Mouse (Mus musculus) forebrain, embryonic 12.5 days (tissue): ENCODE results near the gene Trnau1ap. TPM values are rescaled to one million over a fixed set of nuclear protein-coding genes. Genes with fewer than 3 reads are reported as not detected.

Experiments
- ATAC-seq: fragments of 200-750 bp; cut with Nextera tagmentation; 2 replicates; pipeline ENCODE4 v1.8.0; 2017; ENCODE audit warnings: moderate TSS enrichment; ENCODE audit not compliant: low FRiP score
- H3K27ac ChIP-seq: fragments of 300-500 bp; sonication (generic); 2 replicates; pipeline ENCODE4 v1.5.1; 2016; ENCODE audit warnings: mild to moderate bottlenecking
- H3K27me3 ChIP-seq: fragments of 300-500 bp; sonication (generic); 2 replicates; pipeline ENCODE4 v1.6.1; 2016; ENCODE audit warnings: mild to moderate bottlenecking
- H3K36me3 ChIP-seq: fragments of 300-500 bp; sonication (generic); replicated peaks from 2 replicates; pipeline ENCODE4 v1.6.1; 2016; ENCODE audit warnings: mild to moderate bottlenecking
- H3K4me1 ChIP-seq: fragments of 300-500 bp; sonication (generic); 2 replicates; pipeline ENCODE4 v1.6.1; 2016
- H3K4me2 ChIP-seq: fragments of 300-500 bp; sonication (generic); 2 replicates; pipeline ENCODE4 v1.6.1; 2016; ENCODE audit warnings: mild to moderate bottlenecking, moderate library complexity
- H3K4me3 ChIP-seq: fragments of 300-500 bp; sonication (generic); replicated peaks from 2 replicates; pipeline ENCODE4 v1.5.1; 2016; ENCODE audit warnings: mild to moderate bottlenecking
- H3K9ac ChIP-seq: fragments of 300-500 bp; sonication (generic); 2 replicates; pipeline ENCODE4 v1.6.1; 2016; ENCODE audit warnings: mild to moderate bottlenecking
- H3K9me3 ChIP-seq: fragments of 300-500 bp; sonication (generic); 2 replicates; pipeline ENCODE4 v1.6.1; 2016
- WGBS: fragments of 180-500 bp; shearing (Covaris S2); methylation state at CpG from one replicate; pipeline ENCODE4 v1.1.7; 2016; 5-methylcytosine and 5-hydroxymethylcytosine counted together
- polyA plus RNA-seq: library from polyadenylated mRNA; unstranded; fragments of >200 nt; fragmentation: Nextera tagmentation; extraction: Ambion mirVana; gene quantifications from 2 replicates; pipeline ENCODE4 v1.2.1, GENCODE M21; 2016

Gene Trnau1ap
- 77.8 and 88.3 TPM in 2 replicates for polyA plus RNA-seq

- H3K9me3 ChIP-seq = no peaks in the 10 kb centered on the region
- peaks cover 46% of the 10 kb centered on the region for H3K36me3 ChIP-seq
- H3K4me2 ChIP-seq = peak within 1 kb of the TSS; percentile 76
- no peaks in the 10 kb centered on the region for H3K27me3 ChIP-seq
- peaks cover 11% of the 10 kb centered on the region for H3K4me1 ChIP-seq
- H3K9ac ChIP-seq = peak within 1 kb of the TSS; percentile 87
- peak; percentile 98 for ATAC-seq
- under 1% methylated on average over 52 of the region's 52 CpGs for WGBS
- peak within 1 kb of the TSS; percentile 75 for H3K4me3 ChIP-seq
- peak within 1 kb of the TSS; percentile 85 for H3K27ac ChIP-seq
Measured at GRCm38 (mm10) chr4:132329115-132329834, at the start of gene Trnau1ap. Gene Trnau1ap (minus strand): TSS chr4:132329538.

DNA sequence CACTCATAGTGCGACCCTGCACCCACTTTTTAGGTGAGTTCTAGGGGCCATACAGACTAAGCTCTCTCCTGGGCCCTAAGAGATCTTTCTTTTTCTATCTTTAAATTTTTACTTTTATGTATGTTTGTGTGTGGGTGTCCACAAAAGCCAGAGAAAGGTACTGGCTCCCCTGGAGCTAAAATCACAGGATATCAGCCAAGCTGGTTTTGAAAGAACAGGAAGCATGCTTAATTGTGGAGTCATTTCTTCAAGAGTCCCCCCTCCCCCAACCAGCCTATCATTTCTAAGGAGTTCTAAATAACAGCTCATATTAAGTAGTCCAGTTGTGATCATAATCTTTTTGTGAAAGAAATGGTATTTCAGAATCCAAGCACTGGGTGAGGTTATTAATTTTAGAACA is 44.5 kb upstream of the Trnau1ap start:
- H3K9ac ChIP-seq = no peak overlapping the region
- peaks cover 69% of the 10 kb centered on the region for H3K36me3 ChIP-seq
- H3K9me3 ChIP-seq = no peaks in the 10 kb centered on the region
- no peak overlapping the region for H3K4me3 ChIP-seq
- no peak for ATAC-seq
- no peak overlapping the region for H3K27ac ChIP-seq
- no peaks in the 10 kb centered on the region for H3K27me3 ChIP-seq
- WGBS = 82% methylated on average over 1 of the region's 1 CpGs
- no peaks in the 10 kb centered on the region for H3K4me1 ChIP-seq
- no peak overlapping the region for H3K4me2 ChIP-seq

DNA sequence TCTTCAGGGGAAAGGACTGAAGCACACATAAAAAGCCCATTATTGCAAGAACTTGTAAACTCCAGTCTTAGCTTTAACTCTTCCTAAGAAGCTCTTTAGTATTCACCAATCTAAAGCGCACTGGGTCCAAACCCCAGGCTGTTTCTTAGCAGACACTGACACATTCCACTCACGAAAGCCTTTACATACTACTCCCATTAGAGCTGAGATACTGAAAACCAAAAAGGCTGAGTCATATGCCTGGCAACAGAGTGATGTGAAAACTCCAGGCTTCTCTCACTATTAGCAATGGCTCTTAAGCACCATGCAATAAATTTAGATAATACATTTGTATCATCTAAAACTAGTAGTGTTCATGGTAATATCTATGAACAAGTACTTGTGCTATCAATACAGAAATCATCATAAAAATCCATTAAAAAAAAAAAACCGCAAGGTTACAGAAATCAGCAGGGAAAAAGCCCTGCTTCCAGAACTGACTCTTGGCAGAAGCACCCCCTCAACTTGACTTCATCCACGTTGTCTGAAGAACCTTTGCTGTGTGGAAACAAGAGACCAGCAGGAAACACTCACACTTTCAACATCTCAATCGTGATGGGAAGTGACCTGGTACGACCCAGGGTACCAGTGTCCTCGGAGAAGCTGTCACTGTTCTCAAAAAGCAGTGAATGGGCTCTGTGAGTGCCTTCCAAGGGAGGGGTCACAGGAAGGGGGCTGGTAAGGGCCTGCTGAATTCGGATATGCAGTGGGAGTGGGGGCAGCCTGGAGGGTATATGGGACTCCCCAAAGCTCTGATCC is 40.8 kb upstream of the Trnau1ap start:
- Histone ChIP-seq H3K27me3 (no peaks in the 10 kb centered on the region), H3K9me3 (no peaks in the 10 kb centered on the region), H3K9ac (no peak overlapping the region), H3K4me1 (no peaks in the 10 kb centered on the region), H3K4me3 (no peak overlapping the region), H3K27ac (no peak overlapping the region), H3K36me3 (peaks cover 75% of the 10 kb centered on the region), H3K4me2 (no peak overlapping the region)
- no peak for ATAC-seq
- 85% methylated on average over 8 of the region's 8 CpGs for WGBS

- H3K36me3 ChIP-seq = peaks cover 83% of the 10 kb centered on the region
- no peaks in the 10 kb centered on the region for H3K27me3 ChIP-seq
- 94% methylated on average over 18 of the region's 18 CpGs for WGBS
Measured at GRCm38 (mm10) chr4:132367480-132368201, 38.3 kb upstream of the Trnau1ap start.

GRCm38 (mm10) chr4:132365450-132366060 is 36.2 kb upstream of the Trnau1ap start:
- WGBS = 84% methylated on average over 13 of the region's 13 CpGs

More at GRCm38 (mm10) chr4:132367480-132368201, 38.3 kb upstream of the Trnau1ap start:
- Histone ChIP-seq H3K4me3 (no peak overlapping the region), H3K9me3 (no peaks in the 10 kb centered on the region), H3K4me1 (no peaks in the 10 kb centered on the region), H3K4me2 (no peak overlapping the region), H3K9ac (no peak overlapping the region), H3K27ac (no peak overlapping the region)
- no peak for ATAC-seq

GRCm38 (mm10) chr4:132363487-132363886 is 34.1 kb upstream of the Trnau1ap start:
- Histone ChIP-seq H3K36me3 (peaks cover 85% of the 10 kb centered on the region), H3K27ac (no peak overlapping the region), H3K9ac (no peak overlapping the region), H3K27me3 (no peaks in the 10 kb centered on the region), H3K4me3 (no peak overlapping the region), H3K4me2 (no peak overlapping the region), H3K9me3 (no peaks in the 10 kb centered on the region), H3K4me1 (no peaks in the 10 kb centered on the region)
- no peak for ATAC-seq
- 96% methylated on average over 11 of the region's 11 CpGs for WGBS

More at GRCm38 (mm10) chr4:132365450-132366060, 36.2 kb upstream of the Trnau1ap start:
- no peak overlapping the region for H3K4me2 ChIP-seq
- no peak overlapping the region for H3K9ac ChIP-seq
- no peak for ATAC-seq
- H3K4me3 ChIP-seq = no peak overlapping the region
- no peaks in the 10 kb centered on the region for H3K4me1 ChIP-seq
- no peaks in the 10 kb centered on the region for H3K9me3 ChIP-seq
- H3K27ac ChIP-seq = no peak overlapping the region
- H3K27me3 ChIP-seq = no peaks in the 10 kb centered on the region
- H3K36me3 ChIP-seq = peaks cover 85% of the 10 kb centered on the region

- Histone ChIP-seq H3K36me3 (peaks cover 68% of the 10 kb centered on the region), H3K4me2 (no peak overlapping the region), H3K27ac (no peak overlapping the region), H3K9ac (no peak overlapping the region), H3K4me3 (no peak overlapping the region), H3K4me1 (no peaks in the 10 kb centered on the region), H3K9me3 (no peaks in the 10 kb centered on the region), H3K27me3 (no peaks in the 10 kb centered on the region)
- ATAC-seq = no peak
- WGBS = 91% methylated on average over 4 of the region's 4 CpGs
Measured at GRCm38 (mm10) chr4:132359510-132359909, 30.2 kb upstream of the Trnau1ap start.

- no peaks in the 10 kb centered on the region for H3K9me3 ChIP-seq
- WGBS = 43% methylated on average over 12 of the region's 12 CpGs
- ATAC-seq = no peak
- H3K4me1 ChIP-seq = peaks cover 18% of the 10 kb centered on the region
- no peak overlapping the region for H3K9ac ChIP-seq
- H3K27ac ChIP-seq = no peak overlapping the region
- no peak overlapping the region for H3K4me2 ChIP-seq
- no peak overlapping the region for H3K4me3 ChIP-seq
- H3K27me3 ChIP-seq = no peaks in the 10 kb centered on the region
- peaks cover 52% of the 10 kb centered on the region for H3K36me3 ChIP-seq
Measured at GRCm38 (mm10) chr4:132356170-132356569, 26.8 kb upstream of the Trnau1ap start.

- ATAC-seq = no peak
- Histone ChIP-seq H3K27ac (no peak overlapping the region), H3K4me2 (no peak overlapping the region), H3K9me3 (no peaks in the 10 kb centered on the region), H3K36me3 (peaks cover 52% of the 10 kb centered on the region), H3K4me1 (peaks cover 18% of the 10 kb centered on the region), H3K27me3 (no peaks in the 10 kb centered on the region), H3K4me3 (no peak overlapping the region), H3K9ac (no peak overlapping the region)
- 84% methylated on average over 3 of the region's 3 CpGs for whole genome bisulfite sequencing
Measured at GRCm38 (mm10) chr4:132355403-132355802, 26.1 kb upstream of the Trnau1ap start.

DNA sequence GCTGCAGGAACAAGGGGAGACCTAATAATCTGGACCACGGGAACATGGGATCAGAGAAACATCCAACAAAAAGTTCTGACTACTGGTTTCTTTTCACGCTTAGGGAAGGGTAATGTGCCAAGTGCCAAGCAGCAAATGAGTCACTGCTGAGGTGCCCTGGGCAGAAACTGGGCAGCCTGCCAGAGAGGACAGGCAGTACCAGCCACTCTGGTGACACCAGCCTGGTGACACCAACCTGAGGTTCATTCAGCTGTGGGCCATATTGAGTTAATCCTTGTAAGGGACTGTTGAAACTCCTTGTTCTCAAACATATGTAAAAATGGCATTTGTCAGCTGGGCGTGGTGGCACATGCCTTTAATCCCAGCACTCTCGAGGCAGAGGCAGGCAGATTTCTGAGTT is 25.2 kb upstream of the Trnau1ap start:
- H3K4me3 ChIP-seq = no peak overlapping the region
- H3K9me3 ChIP-seq = no peaks in the 10 kb centered on the region
- ATAC-seq = no peak
- no peak overlapping the region for H3K4me2 ChIP-seq
- H3K27me3 ChIP-seq = no peaks in the 10 kb centered on the region
- H3K36me3 ChIP-seq = peaks cover 54% of the 10 kb centered on the region
- H3K4me1 ChIP-seq = peaks cover 18% of the 10 kb centered on the region
- 90% methylated on average over 4 of the region's 4 CpGs for WGBS
- no peak overlapping the region for H3K27ac ChIP-seq
- H3K9ac ChIP-seq = no peak overlapping the region

- H3K27ac ChIP-seq = peak within 1 kb of the TSS; percentile 91
- H3K9ac ChIP-seq = peak within 1 kb of the TSS; percentile 84
- H3K4me1 ChIP-seq = peaks cover 18% of the 10 kb centered on the region
- no peaks in the 10 kb centered on the region for H3K9me3 ChIP-seq
- ATAC-seq = peak; percentile 92
- H3K27me3 ChIP-seq = no peaks in the 10 kb centered on the region
- H3K4me3 ChIP-seq = peak within 1 kb of the TSS; percentile 78
- H3K4me2 ChIP-seq = peak within 1 kb of the TSS; percentile 89
- peaks cover 44% of the 10 kb centered on the region for H3K36me3 ChIP-seq
- WGBS = under 1% methylated on average over 31 of the region's 31 CpGs
Measured at GRCm38 (mm10) chr4:132353481-132353885, 24.1 kb upstream of the Trnau1ap start, which contains the start of gene Rcc1. Gene Rcc1 (minus strand): TSS chr4:132353605.

DNA sequence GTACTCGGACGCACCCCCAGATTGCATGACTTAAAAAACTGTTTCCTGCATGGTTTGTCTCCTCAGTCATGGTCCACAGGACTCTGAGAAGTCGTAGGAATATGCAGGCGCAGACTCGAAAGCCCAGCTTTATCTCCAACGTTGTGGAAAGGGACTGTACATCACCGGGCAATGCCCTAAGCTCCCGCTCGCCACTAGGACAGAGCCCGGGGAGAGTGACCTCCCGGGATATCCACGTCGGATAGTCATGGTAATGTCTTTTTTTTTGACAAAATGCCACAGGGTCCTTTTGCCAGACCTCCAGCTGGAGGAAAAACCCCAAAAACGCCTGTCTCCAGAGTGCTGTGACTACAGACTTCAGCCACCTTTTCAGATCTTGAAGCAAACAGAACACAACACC is 23.4 kb upstream of the Trnau1ap start:
- Histone ChIP-seq H3K36me3 (peaks cover 38% of the 10 kb centered on the region), H3K27me3 (no peaks in the 10 kb centered on the region), H3K9ac (peak overlapping the region; percentile 84), H3K4me2 (peak overlapping the region; percentile 89), H3K4me3 (peak overlapping the region; percentile 78), H3K9me3 (no peaks in the 10 kb centered on the region), H3K27ac (peak overlapping the region; percentile 91), H3K4me1 (peaks cover 19% of the 10 kb centered on the region)
- WGBS = under 1% methylated on average over 14 of the region's 14 CpGs
- ATAC-seq = no peak
